Mouse (Mus musculus) yolk sac, embryonic 10.5 days (tissue): Measurements from ENCODE around the gene Nudt15.
"Not testable (repeated sequence)": the region's sequence is repeated elsewhere in the genome, so short reads cannot be mapped to it uniquely, and the experiment has no call there.

ENCODE experiments used
- DNase-seq: peaks from one replicate; pipeline ENCODE4 v3.0.0-alpha.2; 2017; ENCODE audit warnings: low spot score

Gene Nudt15

DNA sequence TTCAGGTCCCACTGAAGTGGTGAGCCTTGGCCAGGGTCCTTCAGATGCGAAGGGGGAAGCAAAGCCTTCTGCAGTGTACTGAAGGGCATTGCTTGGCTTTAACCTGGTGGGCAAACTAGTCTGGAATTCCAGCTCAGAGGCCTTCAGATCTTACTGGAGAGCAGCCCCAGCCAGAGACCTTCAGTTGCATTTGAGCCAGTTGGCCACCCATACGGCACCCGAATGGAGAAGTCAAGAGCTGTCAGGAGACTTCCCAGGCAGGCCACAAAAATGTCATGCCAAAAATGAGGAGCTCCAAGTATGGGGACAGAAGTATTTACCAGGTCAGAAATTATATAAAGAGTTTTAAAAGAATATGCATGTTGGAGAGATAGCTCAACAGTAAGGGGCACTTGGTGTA is at the start of gene Nudt15:
Gene Nudt15 (minus strand): TSS at position 192 of the 400 bp plus-strand sequence.
- no peak for DNase-seq

DNA sequence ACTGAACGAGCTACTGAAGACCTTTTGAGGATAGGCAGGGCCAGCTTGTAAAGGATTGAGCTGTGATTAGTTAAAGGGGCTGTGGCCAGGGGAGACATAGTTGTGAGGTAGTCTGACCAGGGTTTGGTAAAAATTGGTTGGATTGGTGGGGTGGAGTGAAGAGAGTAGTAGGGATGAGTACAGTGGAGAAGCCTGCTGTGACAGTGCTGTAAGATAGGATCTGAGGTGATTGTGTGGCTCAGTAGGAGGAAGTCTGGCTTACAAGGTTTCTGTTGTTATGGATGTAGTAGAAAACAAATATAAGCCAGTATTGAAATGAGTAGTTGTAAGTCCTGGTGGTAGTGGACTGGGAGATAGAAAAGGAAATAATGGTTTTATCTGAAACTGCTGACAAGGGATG is 44.1 kb upstream of the Nudt15 start:
- DNase-seq = no peak

DNA sequence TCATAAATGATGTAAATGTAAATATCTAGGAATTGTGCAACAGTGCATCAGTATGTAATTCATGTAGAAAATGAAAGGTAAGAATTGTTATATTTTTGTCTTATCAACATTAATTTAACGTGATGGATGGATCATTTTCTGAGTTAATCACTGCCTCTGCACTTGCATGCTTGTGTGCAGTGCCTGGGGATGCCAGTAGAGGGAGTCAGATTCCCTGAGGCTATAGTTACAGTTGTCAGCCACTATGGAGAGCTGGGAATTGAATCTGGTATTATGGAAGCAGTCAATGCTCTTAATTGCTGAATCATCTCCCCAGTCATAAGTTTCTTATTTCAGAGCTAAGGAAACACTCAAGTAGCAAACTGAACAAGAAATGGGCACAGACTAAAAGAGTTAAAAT is 40.0 kb upstream of the Nudt15 start:
- no peak for DNase-seq

DNA sequence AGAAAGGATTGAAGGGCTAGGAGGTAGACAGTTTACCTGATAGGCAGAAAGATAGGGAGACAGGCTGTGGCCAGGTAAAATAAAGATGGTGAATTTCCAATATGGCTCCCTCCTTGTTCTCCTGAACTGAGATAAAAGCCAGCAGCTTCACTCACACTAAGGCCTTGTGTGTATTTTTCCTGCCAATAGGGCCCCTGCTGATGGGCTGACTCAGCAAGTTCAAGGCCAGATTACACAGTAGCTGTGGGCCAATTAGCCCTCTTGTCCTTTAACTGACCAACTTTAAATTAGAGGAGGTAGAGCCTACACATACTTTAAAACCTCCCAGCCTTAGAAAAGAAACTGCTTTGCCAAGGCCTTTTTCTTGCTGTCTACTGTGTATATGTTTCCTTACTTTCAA is 28.3 kb upstream of the Nudt15 start:
- no peak for DNase-seq

DNA sequence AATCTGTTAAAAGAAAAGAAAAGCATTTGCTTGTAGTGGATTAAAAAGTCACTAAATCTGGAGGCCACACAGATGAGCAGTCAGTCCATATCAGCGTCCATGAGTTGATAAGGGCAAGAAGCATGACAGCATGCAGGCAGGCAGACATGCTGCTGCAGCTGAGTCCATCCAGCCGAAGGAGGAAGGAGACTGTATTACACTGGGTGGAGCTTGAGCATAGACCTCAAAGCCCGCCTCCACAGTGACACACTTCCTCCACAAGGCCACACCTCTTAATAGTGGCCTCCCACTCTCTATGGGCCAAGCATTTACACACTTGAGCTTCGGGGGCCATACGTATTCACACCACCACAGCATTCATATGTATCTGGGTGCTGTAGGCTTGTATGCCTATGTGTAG is 26.0 kb upstream of the Nudt15 start:
- DNase-seq = no peak

DNA sequence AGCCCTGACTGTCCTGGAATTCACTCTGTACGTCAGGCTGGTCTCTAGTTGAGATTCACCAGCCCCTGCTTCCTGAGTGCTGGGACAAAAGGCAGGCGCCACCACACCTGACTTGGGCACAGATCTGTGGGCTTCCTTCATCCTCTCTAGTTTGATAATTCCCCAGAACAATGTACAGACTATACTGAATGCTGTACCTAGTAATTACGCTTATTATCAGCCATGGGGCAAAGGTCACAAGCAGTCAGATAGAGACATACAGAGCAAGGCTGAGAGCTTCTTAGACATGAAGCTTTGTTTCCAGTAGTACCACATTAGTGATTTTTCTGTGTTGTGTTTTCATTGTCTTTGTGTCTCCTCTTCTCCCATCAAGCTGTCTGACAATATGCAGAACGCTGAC is 23.1 kb upstream of the Nudt15 start:
- DNase-seq = no peak

DNA sequence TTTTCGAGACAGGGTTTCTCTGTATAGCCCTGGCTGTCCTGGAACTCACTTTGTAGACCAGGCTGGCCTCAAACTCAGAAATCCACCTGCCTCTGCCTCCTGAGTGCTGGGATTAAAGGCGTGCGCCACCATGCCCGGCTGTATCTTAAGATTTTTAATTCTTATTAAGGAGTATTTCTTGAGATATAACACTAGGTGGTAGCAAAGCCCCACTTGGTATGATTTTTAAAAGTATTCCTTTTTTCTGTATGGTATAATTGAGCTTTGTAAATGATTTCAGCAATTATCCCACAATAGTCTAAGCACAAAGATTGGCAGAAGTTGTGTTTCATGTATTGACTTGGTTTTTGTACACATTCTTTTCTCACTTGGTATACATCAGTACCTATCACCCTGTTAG is 21.8 kb upstream of the Nudt15 start:
- DNase-seq = not testable (repeated sequence)

DNA sequence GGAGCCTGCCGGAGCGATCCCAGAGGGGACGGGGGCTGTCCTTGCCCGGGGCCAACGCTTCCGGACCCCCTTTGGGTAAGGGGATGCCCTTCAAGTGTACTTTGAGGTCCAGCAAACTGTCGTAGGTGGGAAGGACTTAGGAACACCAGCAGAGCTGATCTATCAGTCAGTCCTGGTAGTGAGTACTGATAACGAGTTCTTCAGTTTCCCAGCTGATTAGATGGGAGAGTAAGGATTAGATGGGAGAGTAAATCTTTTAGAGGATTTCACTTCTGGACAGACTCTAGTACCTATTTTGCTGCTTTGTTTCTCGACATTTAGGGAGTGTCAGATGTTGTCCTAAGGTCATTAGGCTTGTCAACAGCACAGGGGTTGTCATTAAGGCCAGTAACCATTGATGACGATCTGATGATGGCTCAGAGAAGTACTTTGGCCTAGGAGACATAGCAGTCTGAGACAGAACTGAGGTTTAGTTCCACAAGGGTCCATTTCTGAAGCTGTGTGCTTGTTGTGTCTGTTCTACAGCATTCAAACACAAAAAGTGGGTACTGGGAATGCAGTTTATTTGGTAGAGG is 5.2 kb upstream of the Nudt15 start:
- DNase-seq = no peak

DNA sequence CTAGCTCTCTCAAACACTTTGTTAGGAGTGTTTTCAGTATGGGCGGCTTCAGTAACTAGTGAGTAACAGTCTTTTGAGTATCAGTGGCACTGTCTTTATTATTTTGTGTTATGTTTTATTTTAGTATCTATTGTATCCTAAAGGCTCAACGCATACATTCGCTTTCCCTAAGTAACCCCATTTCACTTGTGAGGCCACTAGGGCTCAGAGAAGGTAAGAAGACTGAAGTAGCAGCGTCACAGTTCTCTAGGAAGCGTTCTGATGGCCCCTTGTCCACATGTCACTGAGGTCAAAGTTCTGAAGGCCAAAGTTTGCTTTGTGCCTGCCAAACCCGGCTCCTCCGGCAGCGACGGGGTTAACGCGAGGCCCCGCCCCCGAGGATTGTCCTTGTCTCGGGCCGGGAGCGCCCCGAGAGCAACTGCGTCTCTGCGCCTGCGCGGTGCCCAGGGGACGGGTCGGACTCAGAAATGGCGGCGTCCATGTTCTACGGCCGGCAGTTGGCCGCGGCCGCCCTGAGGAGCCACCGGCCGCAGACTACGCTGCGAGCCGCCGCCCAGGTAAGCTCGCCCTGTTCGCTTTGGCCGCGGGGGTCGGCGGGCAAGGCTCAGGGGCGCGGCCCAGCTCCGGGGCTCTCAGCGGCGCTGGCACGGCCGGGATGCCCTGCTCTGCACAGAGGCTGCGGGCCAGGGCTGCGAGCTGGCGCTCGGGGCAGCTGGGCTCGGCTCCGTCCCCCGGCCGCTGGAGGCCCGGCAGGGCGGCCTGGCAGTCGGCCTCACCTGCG is 4.5 kb upstream of the Nudt15 start:
- DNase-seq = peak; percentile 96

DNA sequence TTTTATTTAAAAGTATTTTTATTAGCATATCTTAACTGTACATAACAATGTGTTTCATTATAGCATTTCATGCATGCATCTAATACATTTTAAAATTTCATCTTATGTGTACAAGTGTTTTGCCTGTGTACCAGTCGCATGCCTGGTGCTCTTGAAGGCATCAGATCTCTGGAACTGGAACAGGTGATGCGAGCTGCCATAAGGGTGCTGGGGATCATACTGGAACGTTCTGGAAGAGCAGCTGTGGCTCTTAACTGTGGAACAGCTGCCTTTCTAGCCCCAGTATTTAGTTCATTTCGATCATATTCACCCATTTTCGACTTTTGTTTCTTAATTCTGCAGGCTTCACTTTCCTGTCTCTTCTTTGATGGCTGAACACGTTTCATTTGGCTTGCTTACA is 3.1 kb upstream of the Nudt15 start:
- no peak for DNase-seq

DNA sequence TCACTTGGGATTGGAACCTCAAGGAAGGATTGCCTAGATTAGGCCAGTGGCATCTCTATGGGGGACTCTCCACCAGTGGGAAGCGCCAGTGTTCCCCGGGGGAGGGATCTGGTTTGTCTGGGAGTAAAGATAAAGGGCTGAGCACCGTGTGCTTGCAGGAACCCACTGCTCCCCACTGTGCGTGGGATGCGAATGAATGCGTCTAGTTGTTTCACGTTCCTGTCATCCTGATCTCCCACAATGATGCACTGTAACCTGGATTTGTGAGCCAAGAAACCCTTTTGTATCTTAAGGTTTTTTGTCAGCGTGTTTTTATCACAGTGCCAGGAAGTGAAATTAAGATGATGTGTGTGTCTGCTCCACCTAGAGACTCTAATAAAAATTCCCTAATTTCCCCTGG is 2.7 kb upstream of the Nudt15 start:
- no peak for DNase-seq

DNA sequence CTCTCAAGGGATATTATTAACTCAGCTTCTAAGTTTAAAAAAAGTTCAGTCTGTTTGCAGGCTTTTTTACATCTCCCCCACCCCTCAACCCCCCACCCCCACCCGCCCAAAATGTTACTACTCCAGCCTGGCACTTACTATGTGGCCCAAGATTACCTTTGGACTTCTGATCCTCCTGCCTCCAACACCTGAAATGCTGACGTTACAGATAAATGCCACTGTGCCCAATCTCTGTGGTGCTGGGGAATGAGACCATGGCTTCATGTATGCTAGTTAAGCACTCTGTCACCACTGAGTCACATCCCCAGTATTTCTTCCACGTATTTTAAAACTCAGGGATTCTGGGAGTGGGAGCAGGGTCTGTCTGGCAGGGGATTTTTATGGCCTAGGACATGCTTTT is 2.2 kb upstream of the Nudt15 start:
- DNase-seq = no peak

DNA sequence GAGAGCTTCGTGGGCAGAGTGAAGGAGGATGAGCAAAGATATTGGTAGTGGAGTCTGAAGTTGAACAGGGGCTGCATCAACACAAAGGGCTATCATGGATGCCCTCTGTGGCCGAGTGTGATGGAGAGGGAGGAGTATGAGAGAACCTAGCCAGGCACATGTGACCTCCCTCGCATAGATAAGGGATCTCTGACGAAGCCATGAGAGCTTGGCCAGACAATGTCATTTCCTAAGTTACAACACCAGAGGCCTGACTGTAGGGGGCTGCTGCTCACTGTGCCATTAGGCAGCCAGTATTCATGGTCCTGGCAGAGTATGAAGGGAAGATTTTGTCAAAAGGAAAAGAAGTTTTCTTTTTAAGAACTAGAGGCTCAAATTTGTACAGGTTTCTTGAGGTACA is 1.0 kb downstream of the Nudt15 start:
- DNase-seq = no peak

DNA sequence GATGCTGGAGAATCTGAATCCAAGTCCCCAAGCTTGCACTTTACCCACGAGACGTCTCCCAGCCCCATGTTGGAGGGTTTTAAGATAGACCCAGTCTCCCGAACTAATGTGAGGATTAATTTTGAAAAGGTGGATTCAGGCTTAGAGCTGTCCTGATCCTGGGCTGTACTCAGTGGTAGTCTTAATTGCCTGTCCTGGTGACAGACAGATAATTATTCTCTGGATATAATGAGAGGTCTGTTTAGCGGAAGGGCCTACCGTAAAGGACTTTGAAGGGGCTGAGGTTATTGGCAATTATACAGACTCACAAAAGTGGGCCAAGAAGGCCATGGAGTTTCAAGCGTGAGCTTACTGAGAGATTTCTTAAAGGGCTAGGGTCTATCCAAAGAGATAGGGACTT is 4.3 kb downstream of the Nudt15 start:
- DNase-seq = no peak

DNA sequence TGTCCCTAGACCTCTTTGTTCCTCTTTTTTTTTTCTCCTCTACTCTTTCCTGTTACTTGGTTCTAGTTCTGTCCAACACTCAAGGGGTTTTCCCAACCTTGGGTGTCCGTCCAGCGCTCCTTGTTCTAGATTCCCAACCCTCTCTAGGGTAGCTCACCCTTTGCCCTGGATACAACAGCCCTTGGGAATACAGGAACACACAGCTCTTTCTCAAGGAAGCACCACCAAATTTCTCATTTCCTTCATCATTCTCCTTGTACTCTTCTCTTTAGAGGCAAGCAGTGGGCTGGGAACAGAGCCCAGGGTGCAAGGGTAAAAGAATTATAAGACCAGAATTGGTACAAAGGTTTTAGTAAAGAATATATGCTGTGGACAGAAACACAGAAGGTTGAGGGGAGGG is 12.4 kb downstream of the Nudt15 start:
- DNase-seq = no peak

DNA sequence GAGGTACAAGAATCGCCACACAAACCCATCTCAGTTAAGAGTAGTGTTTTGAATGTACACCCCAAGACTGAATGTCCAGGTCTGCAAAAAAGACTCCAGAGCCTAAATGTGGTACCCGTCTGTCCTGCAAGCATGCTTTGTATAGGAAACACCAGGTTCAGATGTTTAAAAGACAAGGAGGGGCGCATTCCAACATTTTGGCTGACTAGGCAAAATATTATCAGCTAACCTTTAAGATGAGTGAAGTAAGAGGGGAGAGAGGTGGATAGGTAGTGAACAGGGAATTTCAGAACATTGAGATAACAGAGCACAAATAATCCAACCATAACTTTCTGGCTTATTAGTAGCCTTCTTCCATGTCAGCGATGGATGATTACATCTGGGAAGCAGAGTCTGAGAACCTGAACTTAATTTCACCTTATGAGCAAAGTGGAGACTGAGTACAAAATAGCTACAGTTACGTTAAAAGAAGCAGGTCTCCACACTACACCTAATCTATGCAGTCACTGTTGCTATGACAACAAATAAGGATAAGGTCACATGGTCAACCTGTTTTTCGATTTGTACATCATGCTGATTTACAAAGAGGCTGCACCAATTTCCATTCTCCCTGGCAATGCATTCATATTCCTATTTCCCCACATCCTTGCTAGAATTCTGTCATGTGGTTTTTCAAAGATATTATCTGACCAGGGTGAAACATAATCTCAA is 14.1 kb downstream of the Nudt15 start:
- no peak for DNase-seq

DNA sequence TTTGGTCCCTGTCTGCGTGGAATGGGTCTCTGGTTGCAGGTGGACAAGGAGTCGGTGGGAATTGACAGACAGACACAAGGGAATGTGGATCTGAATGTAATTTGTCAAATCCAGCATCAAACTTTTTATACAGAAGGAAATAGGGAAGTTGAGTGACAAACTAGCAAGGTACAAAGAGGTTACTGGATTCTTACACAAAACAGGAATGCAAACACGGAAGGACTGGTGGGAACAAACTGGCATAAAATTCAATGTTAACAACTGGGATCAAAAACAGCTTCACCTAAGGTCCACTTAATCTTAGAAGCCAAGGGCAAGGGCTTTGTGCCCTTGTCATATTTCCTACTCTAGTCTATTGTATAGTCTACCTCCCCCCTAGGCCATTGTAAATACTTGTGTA is 19.4 kb downstream of the Nudt15 start:
- DNase-seq = not testable (repeated sequence)

DNA sequence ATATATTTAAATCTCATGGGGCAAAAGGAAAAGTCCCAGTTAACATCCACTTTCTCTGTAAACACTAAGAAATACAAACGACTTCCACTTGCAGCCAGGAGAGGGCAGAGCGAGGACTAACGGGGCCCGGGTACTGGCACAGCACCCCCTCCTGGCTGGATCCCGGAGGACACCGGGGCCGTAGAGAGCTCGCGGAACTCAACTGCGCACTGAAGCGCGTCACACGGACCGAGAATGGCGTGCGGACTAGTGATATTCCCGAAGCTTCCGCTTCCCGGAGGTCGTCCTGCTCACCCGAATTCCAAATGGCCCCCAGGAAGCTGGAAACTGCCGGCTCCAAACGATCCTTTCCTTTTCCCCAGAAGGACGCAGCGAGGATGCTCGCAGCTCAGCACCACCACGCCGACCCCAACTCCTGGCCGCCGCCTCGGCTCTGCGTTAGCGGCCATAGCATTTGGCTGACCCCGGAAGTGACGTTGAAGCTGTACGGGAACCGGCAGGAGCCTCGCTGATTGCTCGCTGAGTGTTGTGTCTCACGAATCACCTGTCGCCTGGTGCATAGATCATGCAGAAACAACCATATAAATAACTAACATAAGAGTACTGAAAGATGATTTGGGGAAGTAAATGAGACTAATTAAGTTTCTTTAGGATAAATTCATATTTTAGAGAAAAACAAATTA is 23.1 kb downstream of the Nudt15 start, which contains the start of gene Sucla2:
Gene Sucla2 (plus strand): TSS at position 554 of the 683 bp plus-strand sequence.
- DNase-seq = peak; percentile 94

DNA sequence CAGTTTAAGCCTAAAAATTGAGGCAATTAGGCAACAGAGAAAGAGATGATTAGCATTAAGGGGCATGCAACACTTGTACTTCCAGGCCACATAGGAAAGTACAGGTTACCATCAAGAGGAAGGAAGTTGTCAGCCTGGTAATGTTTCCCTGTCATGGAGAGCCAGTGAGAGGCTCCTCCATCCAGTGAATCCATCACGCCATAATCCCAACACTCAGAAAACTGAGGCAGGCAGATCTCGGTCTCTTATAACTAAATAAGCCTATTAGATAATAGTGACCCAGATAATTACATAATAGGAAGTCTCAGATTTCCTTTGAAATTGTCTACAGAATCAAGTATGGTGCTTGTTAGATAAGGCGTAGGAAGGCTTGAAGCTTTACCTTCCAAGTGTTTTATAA is 23.9 kb downstream of the Nudt15 start:
- DNase-seq = no peak

DNA sequence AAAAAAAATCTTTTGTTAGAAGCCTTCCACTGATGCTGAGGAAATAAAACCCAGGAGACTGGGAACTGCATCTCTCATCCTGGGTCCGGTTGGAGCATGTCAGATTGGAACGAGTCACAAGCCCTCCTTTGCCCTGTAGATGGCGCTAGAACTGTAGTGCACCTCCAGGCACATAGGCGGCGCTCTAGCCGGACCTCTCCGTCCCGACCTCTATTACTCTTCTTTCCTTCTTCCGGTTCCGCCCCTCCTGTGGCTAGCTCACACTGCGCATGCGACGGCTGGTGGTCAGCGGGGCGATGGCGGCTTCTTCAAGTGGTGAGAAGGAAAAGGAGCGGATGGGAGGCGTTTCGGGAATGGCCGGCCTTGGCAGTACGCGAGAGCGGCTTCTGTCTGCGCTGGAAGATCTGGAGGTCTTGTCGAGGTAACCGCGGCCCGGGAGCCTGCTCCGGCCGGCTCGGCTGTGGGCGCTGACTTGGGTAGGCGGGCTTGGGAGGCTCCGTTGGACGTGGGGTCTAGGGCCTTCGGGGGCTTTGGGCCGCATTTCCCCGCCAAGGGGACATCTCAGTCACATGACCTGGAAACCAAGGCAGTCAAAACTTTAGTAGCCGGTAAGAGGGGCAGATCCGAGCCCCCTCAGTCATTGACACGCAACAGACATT is 38.1 kb downstream of the Nudt15 start, which contains the start of gene Med4:
Gene Med4 (plus strand): TSS at position 261 of the 659 bp plus-strand sequence.
- peak; percentile 92 for DNase-seq

DNA sequence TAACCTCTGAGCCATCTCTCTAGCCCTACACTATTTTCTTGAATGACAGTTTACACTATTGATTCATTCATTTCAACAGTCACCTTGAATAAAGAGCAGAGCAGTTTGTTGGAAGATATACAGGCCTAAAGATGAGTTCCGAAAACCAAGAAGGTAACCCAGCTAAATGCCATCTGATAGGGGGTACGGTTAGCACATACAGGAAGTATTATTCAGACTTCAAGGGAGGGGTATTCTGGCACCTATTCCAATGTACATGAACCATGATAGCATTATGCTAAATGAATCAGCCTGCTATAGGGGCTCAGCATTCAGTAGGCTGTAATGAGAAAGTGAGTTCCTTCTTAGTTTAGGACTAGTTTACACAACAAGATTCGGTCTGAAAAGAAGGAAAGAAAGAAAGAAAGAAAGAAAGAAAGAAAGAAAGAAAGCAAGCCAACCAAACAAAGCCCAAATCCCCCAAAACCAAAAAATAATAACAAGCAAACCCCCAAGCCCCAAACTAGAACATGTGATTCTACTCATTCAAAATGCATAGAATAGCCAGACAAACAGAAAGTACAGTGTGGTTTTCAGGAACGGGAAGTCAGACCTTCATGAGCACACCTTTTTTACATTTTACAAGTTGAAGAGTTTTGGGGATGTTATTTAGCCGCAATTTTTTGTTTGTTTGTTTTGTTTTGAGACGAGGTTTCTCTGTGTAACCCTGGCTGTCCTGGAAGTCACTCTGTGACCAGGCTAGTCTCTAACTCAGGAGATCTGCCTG is 39.2 kb downstream of the Nudt15 start:
- no peak for DNase-seq
